Mouse (Mus musculus): ENCODE data around the gene Tmem44.

DNA sequence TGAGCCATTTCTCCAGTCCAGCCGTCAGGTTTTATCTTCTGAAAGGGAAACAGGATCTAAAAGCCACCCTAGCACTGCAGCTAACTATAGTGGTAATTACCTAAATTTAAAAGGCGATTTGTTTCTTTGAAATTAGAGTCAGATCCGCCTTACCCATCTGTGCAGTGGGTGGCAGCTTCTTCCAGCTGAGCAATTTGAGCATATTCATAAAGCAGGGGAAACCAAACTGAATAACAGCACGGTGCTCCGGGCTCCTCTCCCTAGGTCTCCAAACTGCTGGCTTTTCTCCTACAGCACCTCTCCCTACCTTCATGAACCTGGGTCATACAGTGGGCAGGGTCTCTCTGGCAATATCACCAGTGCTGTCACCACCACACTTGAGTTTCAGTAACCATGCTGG is 2.4 kb downstream of the Tmem44 start:
- TF ChIP-seq CTCF (IDR thresholded peaks at IDR 0.05; ENCODE audit: borderline replicate concordance, insufficient read depth, low read depth, low read length): no peak
- TF ChIP-seq POLR2A (IDR thresholded peaks at IDR 0.05; ENCODE audit: borderline replicate concordance, insufficient read depth, low read length): no peak

Data from cerebellum, adult 2 months (tissue).